Mouse (Mus musculus): ENCODE data around the gene Ufd1.

The Ufd1 gene

GRCm38 (mm10) chr16:18878091-18878720 is 66.6 kb downstream of the Ufd1 start:
- DNase-seq (ENCODE audit: extremely low read depth, insufficient read length, low spot score), result no peak

- DNase-seq (ENCODE audit: extremely low read depth, insufficient read length, low spot score), result no peak
Measured at GRCm38 (mm10) chr16:18884044-18884443, 72.5 kb downstream of the Ufd1 start.
